Mouse (Mus musculus) stomach, embryonic 15.5 days (tissue): ENCODE results near the gene Cux1. TPM values are rescaled to one million over a fixed set of nuclear protein-coding genes. Genes with fewer than 3 reads are reported as not detected.

Experiments
- ATAC-seq: fragments of 200-750 bp; cut with Nextera tagmentation; 2 replicates; pipeline ENCODE4 v1.8.0; 2017; ENCODE audit warnings: low read depth, moderate number of reproducible peaks, moderate TSS enrichment; ENCODE audit not compliant: insufficient read depth, low FRiP score
- H3K27ac ChIP-seq: fragments of 300-500 bp; sonication (generic); 2 replicates; pipeline ENCODE4 v1.5.1; 2015; ENCODE audit warnings: mild to moderate bottlenecking, inconsistent platforms
- H3K27me3 ChIP-seq: fragments of 300-500 bp; sonication (generic); replicated peaks from 2 replicates; pipeline ENCODE4 v1.6.1; 2015; ENCODE audit warnings: inconsistent platforms
- H3K36me3 ChIP-seq: fragments of 300-500 bp; sonication (generic); 2 replicates; pipeline ENCODE4 v1.6.1; 2015; ENCODE audit warnings: inconsistent platforms
- H3K4me1 ChIP-seq: fragments of 300-500 bp; sonication (generic); 2 replicates; pipeline ENCODE4 v1.6.1; 2015; ENCODE audit warnings: inconsistent platforms
- H3K4me2 ChIP-seq: fragments of 300-500 bp; sonication (generic); 2 replicates; pipeline ENCODE4 v1.6.1; 2015; ENCODE audit warnings: mild to moderate bottlenecking, inconsistent platforms
- H3K4me3 ChIP-seq: fragments of 300-500 bp; sonication (generic); replicated peaks from 2 replicates; pipeline ENCODE4 v1.5.1; 2015; ENCODE audit warnings: inconsistent platforms
- H3K9ac ChIP-seq: fragments of 300-500 bp; sonication (generic); 2 replicates; pipeline ENCODE4 v1.6.1; 2015; ENCODE audit warnings: inconsistent platforms
- H3K9me3 ChIP-seq: fragments of 300-500 bp; sonication (generic); 2 replicates; pipeline ENCODE4 v1.6.1; 2016; ENCODE audit warnings: inconsistent platforms
- WGBS: fragments of 180-500 bp; shearing (Covaris S2); methylation state at CpG from one replicate; pipeline ENCODE4 v1.1.7; 2015; 5-methylcytosine and 5-hydroxymethylcytosine counted together
- polyA plus RNA-seq: library from polyadenylated mRNA; unstranded; fragments of >200 nt; fragmentation: Nextera tagmentation; extraction: Ambion mirVana; gene quantifications from 2 replicates; pipeline ENCODE4 v1.2.1, GENCODE M21; 2015

Cux1 gene
- polyA plus RNA-seq, 1 experiment from 2014 or later, result 73.5 TPM

GRCm38 (mm10) chr5:136566001-136566811, 1.1 kb downstream of the Cux1 start:
- no peaks in the 10 kb centered on the region for H3K9me3 ChIP-seq
- H3K27me3 ChIP-seq, result no peaks in the 10 kb centered on the region
- no peaks in the 10 kb centered on the region for H3K36me3 ChIP-seq
- H3K4me1 ChIP-seq, result peaks cover 15% of the 10 kb centered on the region
- peak overlapping the region; percentile 96 for H3K9ac ChIP-seq
- peak overlapping the region; percentile 90 for H3K4me3 ChIP-seq
- H3K27ac ChIP-seq, result peak overlapping the region; percentile 92
- ATAC-seq, result peak; percentile 24; the same call in 1 of the 2 replicates
- peak overlapping the region; percentile 95 for H3K4me2 ChIP-seq
- under 1% methylated on average over 46 of the region's 79 CpGs for WGBS

GRCm38 (mm10) chr5:136565311-136565811, 1.9 kb downstream of the Cux1 start:
- Histone ChIP-seq H3K27ac (peak overlapping the region; percentile 92; the same call in 1 of the 2 replicates), H3K4me3 (peak overlapping the region; percentile 90), H3K4me1 (peaks cover 15% of the 10 kb centered on the region), H3K9ac (peak overlapping the region; percentile 96), H3K9me3 (no peaks in the 10 kb centered on the region), H3K27me3 (no peaks in the 10 kb centered on the region), H3K4me2 (peak overlapping the region; percentile 95), H3K36me3 (no peaks in the 10 kb centered on the region)
- WGBS, result 2% methylated on average over 32 of the region's 32 CpGs
- no peak for ATAC-seq

- no peaks in the 10 kb centered on the region for H3K36me3 ChIP-seq
- peaks cover 15% of the 10 kb centered on the region for H3K4me1 ChIP-seq
- peak overlapping the region; percentile 92; the same call in 1 of the 2 replicates for H3K27ac ChIP-seq
- 28% methylated on average over 11 of the region's 11 CpGs for WGBS
- no peaks in the 10 kb centered on the region for H3K9me3 ChIP-seq
- H3K27me3 ChIP-seq, result no peaks in the 10 kb centered on the region
- no peak for ATAC-seq
- peak overlapping the region; percentile 90 for H3K4me3 ChIP-seq
- peak overlapping the region; percentile 96; the same call in 1 of the 2 replicates for H3K9ac ChIP-seq
- peak overlapping the region; percentile 95 for H3K4me2 ChIP-seq
Measured at GRCm38 (mm10) chr5:136564613-136565299, 2.5 kb downstream of the Cux1 start.

GRCm38 (mm10) chr5:136563996-136564395, 3.3 kb downstream of the Cux1 start:
- Histone ChIP-seq H3K4me2 (0 out of 2 replicates have a peak overlapping the region, but pooled peaks have one; percentile 25), H3K9me3 (no peaks in the 10 kb centered on the region), H3K27ac (no peak overlapping the region; the same call in 1 of the 2 replicates), H3K36me3 (no peaks in the 10 kb centered on the region), H3K4me3 (0 out of 2 replicates have a peak overlapping the region, but pooled peaks have one; percentile 2), H3K4me1 (peaks cover 15% of the 10 kb centered on the region), H3K27me3 (no peaks in the 10 kb centered on the region), H3K9ac (no peak overlapping the region)
- 61% methylated on average over 3 of the region's 3 CpGs for WGBS
- ATAC-seq, result no peak

- no peaks in the 10 kb centered on the region for H3K36me3 ChIP-seq
- H3K4me1 ChIP-seq, result peaks cover 13% of the 10 kb centered on the region
- ATAC-seq, result no peak
- H3K9me3 ChIP-seq, result no peaks in the 10 kb centered on the region
- no peak overlapping the region for H3K27ac ChIP-seq
- H3K4me3 ChIP-seq, result no peak overlapping the region
- no peak overlapping the region for H3K4me2 ChIP-seq
- no peaks in the 10 kb centered on the region for H3K27me3 ChIP-seq
- 64% methylated on average over 4 of the region's 4 CpGs for WGBS
- H3K9ac ChIP-seq, result no peak overlapping the region
Measured at GRCm38 (mm10) chr5:136563104-136563503, 4.2 kb downstream of the Cux1 start.

GRCm38 (mm10) chr5:136562212-136562611, 5.1 kb downstream of the Cux1 start:
- 71% methylated on average over 1 of the region's 1 CpGs for WGBS
- Histone ChIP-seq H3K27me3 (no peaks in the 10 kb centered on the region), H3K4me2 (no peak overlapping the region), H3K4me3 (no peak overlapping the region), H3K9ac (no peak overlapping the region), H3K4me1 (peaks cover 13% of the 10 kb centered on the region), H3K36me3 (no peaks in the 10 kb centered on the region), H3K9me3 (no peaks in the 10 kb centered on the region), H3K27ac (no peak overlapping the region)
- ATAC-seq, result no peak

- no peaks in the 10 kb centered on the region for H3K9me3 ChIP-seq
- no peaks in the 10 kb centered on the region for H3K36me3 ChIP-seq
- WGBS, result 85% methylated on average over 1 of the region's 1 CpGs
- no peaks in the 10 kb centered on the region for H3K27me3 ChIP-seq
- peaks cover 14% of the 10 kb centered on the region for H3K4me1 ChIP-seq
- no peak for ATAC-seq
- no peak overlapping the region for H3K27ac ChIP-seq
- H3K9ac ChIP-seq, result no peak overlapping the region
- H3K4me3 ChIP-seq, result no peak overlapping the region
- no peak overlapping the region for H3K4me2 ChIP-seq
Measured at GRCm38 (mm10) chr5:136561641-136562040, 5.6 kb downstream of the Cux1 start.

GRCm38 (mm10) chr5:136560656-136561055, 6.6 kb downstream of the Cux1 start:
- Histone ChIP-seq H3K27ac (no peak overlapping the region), H3K36me3 (no peaks in the 10 kb centered on the region), H3K4me3 (no peak overlapping the region), H3K9ac (no peak overlapping the region), H3K4me1 (peaks cover 23% of the 10 kb centered on the region), H3K4me2 (no peak overlapping the region), H3K27me3 (no peaks in the 10 kb centered on the region), H3K9me3 (no peaks in the 10 kb centered on the region)
- ATAC-seq, result no peak
- 54% methylated on average over 7 of the region's 7 CpGs for WGBS

GRCm38 (mm10) chr5:136557446-136557845, 9.8 kb downstream of the Cux1 start:
- no peak overlapping the region for H3K9ac ChIP-seq
- H3K9me3 ChIP-seq, result no peaks in the 10 kb centered on the region
- ATAC-seq, result no peak

GRCm38 (mm10) chr5:136556328-136557262, 10.7 kb downstream of the Cux1 start:
- peaks cover 21% of the 10 kb centered on the region for H3K4me1 ChIP-seq
- H3K9me3 ChIP-seq, result no peaks in the 10 kb centered on the region
- no peak for ATAC-seq
- WGBS, result 80% methylated on average over 14 of the region's 14 CpGs
- H3K36me3 ChIP-seq, result no peaks in the 10 kb centered on the region
- H3K27me3 ChIP-seq, result no peaks in the 10 kb centered on the region
- no peak overlapping the region for H3K4me3 ChIP-seq
- H3K27ac ChIP-seq, result no peak overlapping the region
- H3K4me2 ChIP-seq, result no peak overlapping the region
- no peak overlapping the region for H3K9ac ChIP-seq

More at GRCm38 (mm10) chr5:136557446-136557845, 9.8 kb downstream of the Cux1 start:
- H3K4me2 ChIP-seq, result no peak overlapping the region
- no peak overlapping the region for H3K27ac ChIP-seq
- peaks cover 19% of the 10 kb centered on the region for H3K4me1 ChIP-seq
- H3K27me3 ChIP-seq, result no peaks in the 10 kb centered on the region
- H3K36me3 ChIP-seq, result no peaks in the 10 kb centered on the region
- 66% methylated on average over 4 of the region's 4 CpGs for WGBS
- no peak overlapping the region for H3K4me3 ChIP-seq

- Histone ChIP-seq H3K4me3 (no peak overlapping the region), H3K4me1 (peaks cover 29% of the 10 kb centered on the region), H3K4me2 (no peak overlapping the region), H3K9ac (no peak overlapping the region), H3K36me3 (no peaks in the 10 kb centered on the region), H3K27ac (peak overlapping the region; percentile 48; the same call in 1 of the 2 replicates), H3K9me3 (no peaks in the 10 kb centered on the region), H3K27me3 (no peaks in the 10 kb centered on the region)
- WGBS, result 31% methylated on average over 5 of the region's 5 CpGs
- ATAC-seq, result 0 out of 2 replicates have a peak, but pooled peaks have one; percentile 39
Measured at GRCm38 (mm10) chr5:136555703-136556102, 11.6 kb downstream of the Cux1 start.
